Mouse (Mus musculus): Measurements from ENCODE around the gene Tmem159.

DNA sequence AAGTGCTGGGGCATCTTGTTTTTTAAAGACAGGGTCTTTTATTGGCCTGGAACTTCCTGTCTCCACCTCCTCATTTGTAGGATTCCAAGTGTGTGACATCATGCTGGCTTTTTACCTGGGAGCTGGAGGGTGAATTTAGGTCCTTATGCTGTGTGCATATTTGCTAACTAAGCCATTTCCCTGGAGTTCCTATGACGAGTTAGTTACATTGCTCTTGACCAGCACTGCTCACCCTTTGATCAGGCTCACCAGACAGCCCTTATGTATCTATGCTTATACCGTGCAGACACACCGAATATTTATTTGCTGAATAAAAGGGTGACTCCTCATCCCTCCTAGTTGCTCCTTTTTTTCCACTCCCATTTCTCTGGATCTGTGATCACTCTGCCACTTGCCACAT is 22.0 kb upstream of the Tmem159 start:
- no peak for TF ChIP-seq CTCF (IDR thresholded peaks at IDR 0.05; ENCODE audit: borderline replicate concordance, extremely low read depth, insufficient read depth, insufficient read length)
- no peak for TF ChIP-seq POLR2A (IDR thresholded peaks at IDR 0.05; ENCODE audit: borderline replicate concordance, extremely low read depth, insufficient read depth, insufficient read length, poor library complexity, severe bottlenecking)

All from brain, embryonic 14.5 days (tissue).